Mouse (Mus musculus) heart, postnatal 36 days (tissue): ENCODE measurements around the gene Tsc22d1. TPM values are rescaled to one million over a fixed set of nuclear protein-coding genes. Genes with fewer than 3 reads are reported as not detected.

ENCODE experiments used
- DNase-seq, 2 experiments: peaks; one replicate each; pipeline ENCODE4 v3.0.0; 2021 to 2022
- intact Hi-C: fragments of 180-260 bp; cut with DNase I; formaldehyde crosslinking; loops from one replicate; pipeline ENCODE4 v1.15.1; 2025
- total RNA-seq, 2 experiments: library from RNA; stranded (reverse); gene quantifications; 2 replicates each; pipeline ENCODE4 v1.2.3; 2021

Tsc22d1 gene
- total RNA-seq, 2 experiments from 2014 or later, result 385 to 457 TPM

DNA sequence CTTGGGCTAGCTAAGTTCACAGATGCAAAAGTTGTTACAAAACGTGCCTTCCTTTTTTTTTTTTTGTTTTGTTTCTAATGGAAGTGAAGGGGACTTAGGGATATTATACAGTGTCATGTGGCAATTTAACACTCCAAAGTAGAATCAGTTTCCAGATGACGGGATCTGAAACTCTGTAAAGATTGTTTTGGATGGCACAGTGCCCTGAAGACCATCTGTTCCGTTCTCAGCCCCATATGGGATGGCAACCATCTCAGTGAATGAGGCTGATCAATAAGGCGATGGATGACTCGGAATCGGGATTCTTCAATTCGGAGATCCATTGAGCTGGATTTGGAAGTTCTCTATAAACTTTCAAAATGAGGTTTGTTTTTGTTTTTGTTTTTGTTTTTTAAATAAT lies 17.6 kb downstream of the Tsc22d1 start:
- intact Hi-C loops, result no loop called here
- DNase-seq, result no peak

GRCm38 (mm10) chr14:76432816-76433215 lies 18.1 kb downstream of the Tsc22d1 start:
- no peak for DNase-seq
- intact Hi-C loops, result no loop called here

DNA sequence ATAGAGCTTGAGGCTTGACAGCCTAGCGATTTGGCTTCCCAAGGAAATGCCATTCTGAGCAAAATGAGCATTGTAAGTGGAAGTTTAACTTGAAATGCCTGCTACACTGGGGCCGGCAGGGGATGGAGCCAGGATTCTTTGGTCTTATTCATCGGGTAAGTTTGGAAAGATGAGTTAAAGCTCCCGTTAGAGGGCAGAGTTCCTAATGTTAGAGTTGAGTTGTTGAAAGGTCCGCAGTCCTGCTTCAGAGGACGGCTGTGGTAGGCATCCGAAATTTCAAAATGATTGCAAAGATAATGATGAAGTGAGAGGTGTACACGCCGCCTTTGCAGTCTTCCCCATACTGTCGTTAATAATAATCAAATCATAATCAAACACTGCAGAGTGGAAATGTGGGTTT lies 27.4 kb downstream of the Tsc22d1 start:
- intact Hi-C loops, result no loop called here
- no peak for DNase-seq

GRCm38 (mm10) chr14:76448987-76449386 lies 34.2 kb downstream of the Tsc22d1 start:
- intact Hi-C loops, result no loop called here
- peak; percentile 19 to 22 for DNase-seq

DNA sequence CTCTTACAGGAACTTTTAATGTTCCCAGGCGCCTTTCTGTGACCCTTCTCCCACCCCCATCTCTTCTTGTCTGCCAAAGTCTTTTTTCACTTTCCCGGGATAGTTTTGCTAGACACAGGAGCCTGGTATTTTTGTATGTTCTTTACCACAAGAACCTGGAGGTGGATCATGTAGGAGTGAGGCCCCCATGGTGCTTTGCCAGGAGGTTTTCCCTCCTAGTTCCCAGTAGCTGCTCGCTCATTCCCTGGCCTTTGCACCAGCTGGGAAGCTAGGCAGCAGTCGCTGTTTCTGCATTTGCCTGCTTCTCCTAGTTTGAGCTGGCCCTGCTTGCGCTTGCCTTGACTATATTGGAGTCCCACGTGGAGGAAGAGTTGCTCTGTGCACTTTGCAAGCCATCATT lies 36.2 kb downstream of the Tsc22d1 start:
- DNase-seq, result no peak
- intact Hi-C loops, result loop anchor here (5.0 kb wide), 1 partner anchor 34 kb away; no protein-coding TSS in a partner anchor

DNA sequence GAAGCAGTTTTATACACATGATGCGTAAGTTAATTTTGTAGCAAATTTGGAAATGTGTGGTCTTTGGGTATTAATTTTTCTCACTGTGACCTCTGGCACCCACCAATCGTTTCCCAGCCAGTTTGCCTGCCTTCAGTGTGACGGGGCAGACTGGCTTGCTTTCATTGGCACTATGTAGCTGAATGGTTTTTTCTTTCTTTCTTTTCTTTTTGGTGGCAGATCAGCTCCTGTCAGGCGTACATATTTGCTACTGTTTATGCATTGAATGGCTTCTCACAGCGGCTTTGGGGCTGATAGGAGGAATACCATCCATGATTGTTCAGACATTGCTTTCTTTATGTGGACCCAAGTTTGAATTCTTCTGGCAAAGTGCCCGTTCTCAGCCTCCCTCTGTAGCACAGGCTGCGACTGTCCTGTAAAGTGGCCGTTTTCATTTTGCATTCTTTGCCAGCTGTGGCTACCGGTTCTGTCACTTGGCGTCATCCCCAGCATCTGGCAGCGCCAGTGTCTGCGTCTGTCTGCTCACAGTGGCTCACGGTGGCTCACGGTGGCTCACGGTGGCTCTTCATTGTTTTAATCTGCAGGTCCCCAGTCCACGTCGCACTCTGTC lies 38.1 kb downstream of the Tsc22d1 start:
- no peak for DNase-seq
- intact Hi-C loops, result loop anchor here (5.0 kb wide), 1 partner anchor 36 kb away; no protein-coding TSS in a partner anchor

- intact Hi-C loops, result loop anchor here (5.0 kb wide), 1 partner anchor 37 kb away; no protein-coding TSS in a partner anchor
Observed at GRCm38 (mm10) chr14:76454673-76455072, 39.9 kb downstream of the Tsc22d1 start.

DNA sequence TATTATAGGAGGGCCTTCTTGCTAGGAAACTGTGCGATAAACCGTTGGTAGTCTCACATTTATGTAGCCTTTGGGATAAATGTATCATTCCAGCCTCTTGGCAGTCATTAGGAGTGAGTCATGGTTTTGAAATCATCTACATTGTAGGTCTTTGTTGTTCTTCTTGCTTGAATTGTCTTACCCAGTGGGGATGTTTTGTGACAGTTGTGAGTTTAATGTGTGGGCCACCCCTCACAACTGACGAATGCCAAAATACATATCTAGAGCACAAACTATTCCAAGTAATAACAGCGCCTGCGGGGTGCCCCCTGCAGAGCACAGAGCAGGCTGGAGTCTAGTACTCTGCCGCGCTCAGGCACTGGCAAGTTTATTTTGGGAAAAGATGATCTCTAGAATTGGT lies 40.4 kb downstream of the Tsc22d1 start:
- no peak for DNase-seq
- intact Hi-C loops, result no loop called here

More at GRCm38 (mm10) chr14:76454673-76455072, 39.9 kb downstream of the Tsc22d1 start:
- no peak for DNase-seq

GRCm38 (mm10) chr14:76457696-76458095 lies 42.9 kb downstream of the Tsc22d1 start:
- DNase-seq, result no peak
- intact Hi-C loops, result no loop called here

GRCm38 (mm10) chr14:76460181-76460580 lies 45.4 kb downstream of the Tsc22d1 start:
- no peak for DNase-seq
- intact Hi-C loops, result no loop called here

DNA sequence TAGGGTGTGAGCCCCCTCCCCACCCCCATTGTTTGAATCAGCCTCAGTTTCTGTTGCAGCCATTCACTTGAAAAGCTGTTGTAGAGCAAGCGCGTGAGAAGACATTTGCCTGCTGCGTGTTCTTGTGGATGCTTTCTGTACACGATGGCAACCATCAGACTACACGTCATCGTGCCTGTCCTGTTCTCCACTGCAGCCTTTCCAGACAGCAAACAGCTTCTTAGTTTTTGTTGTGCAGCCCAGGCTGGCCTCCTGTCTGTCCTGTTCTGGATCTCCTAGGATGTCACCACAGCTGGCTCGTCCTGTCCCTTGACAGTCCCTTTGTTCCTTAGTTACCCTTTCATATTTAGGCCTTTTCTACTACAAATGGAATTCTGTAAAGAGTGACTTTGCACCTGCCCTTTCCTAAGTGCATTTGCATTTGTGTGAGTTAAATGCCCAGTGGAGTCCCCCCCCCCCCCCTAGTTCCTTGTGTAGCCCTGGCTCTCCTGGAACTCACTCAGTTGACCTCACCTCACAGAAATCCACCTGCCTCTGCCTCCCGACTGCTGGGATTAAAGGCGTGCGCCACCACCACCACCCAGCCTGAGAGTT lies 46.5 kb downstream of the Tsc22d1 start:
- intact Hi-C loops, result no loop called here

DNA sequence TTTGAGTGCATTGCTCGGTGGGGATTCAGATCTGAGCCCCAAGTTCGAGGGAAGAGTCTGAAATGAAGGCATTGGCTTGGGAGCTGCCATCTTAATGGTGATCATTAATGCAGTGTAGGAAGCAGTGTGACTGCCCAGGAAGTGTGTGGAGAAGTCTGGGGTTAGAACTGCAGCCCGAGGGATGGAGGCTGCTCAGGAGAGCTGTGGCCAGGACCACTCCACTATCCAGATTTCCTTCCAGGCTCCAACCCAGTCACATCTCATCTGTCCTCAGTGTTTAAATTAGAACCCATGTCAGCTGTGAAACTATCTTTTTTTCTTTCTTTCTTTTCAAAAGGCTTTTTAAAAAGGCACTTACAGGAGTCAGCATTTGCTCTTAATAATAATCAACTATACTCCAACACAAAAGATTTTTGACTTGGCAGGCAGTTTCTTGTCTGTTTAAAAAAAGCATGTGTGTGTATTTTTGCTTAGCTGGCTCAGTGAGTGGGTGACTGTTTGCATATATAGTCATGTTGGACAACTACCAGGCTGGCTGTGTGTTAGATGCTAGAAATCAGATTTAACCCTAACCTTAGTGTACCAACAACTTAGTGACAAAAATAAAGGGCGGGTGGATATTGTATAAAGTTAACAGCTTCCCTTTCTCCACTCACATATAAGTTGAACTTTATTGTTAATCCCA lies 48.8 kb downstream of the Tsc22d1 start:
- no peak for DNase-seq
- intact Hi-C loops, result no loop called here

More for the DNA sequence above, 46.5 kb downstream of the Tsc22d1 start:
- no peak for DNase-seq

- intact Hi-C loops, result no loop called here
- DNase-seq, result no peak
Observed at GRCm38 (mm10) chr14:76464967-76465366, 50.2 kb downstream of the Tsc22d1 start.

DNA sequence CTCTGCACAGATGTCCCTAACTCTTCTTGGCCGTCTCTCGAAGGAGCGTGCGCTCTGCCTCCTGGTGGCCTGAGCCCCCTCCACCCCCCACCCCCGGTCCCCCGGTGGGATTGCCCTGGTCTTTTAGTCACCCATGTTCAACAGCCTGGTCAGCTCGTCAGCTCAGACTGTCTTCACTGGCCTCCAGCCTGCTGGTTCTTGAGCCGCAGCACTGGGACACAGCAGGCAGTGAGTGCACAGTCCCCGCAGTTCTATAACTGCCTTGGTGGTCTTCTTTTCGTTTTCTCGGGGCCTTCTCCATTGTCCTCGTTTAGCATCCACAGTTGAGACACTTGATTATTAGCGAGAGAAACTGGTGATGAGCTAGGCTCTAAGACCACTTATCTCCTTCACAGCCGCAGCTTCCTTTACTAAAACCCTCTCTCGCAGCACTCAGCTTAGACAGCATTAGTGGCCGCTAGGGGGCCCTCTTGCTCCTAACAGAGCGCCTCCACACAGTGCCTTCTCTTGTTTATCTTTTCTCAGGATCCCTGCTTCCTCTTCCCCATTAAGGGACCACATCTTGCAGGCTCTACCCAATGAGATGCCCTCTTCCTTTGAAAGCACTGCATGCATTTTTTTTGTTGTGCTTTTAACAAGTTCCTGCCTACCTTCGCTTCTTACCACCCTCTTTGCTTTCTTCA lies 52.0 kb downstream of the Tsc22d1 start:
- peak; percentile 65 to 82 for DNase-seq
- intact Hi-C loops, result no loop called here

- intact Hi-C loops, result no loop called here
- DNase-seq, result no peak
Observed at GRCm38 (mm10) chr14:76467932-76468331, 53.2 kb downstream of the Tsc22d1 start.

DNA sequence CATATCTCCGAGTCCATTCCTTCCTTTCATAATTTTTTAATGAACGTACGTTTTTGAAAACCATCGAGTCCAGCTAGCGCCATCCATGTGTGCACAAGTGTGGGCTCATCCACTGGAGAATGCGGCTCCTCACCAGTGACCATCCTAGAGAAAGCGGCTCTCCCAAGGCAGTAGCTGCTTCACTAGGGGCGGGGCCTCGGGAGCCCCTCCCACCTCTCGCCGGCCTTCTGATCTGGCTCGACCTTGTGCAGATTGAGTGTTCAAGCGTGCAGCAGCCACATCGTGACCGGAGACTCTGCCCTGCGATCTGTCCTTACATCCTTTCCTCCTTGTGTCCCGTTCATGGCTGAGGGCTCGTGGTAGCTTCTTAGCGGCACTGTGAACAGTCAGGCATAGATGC lies 56.5 kb downstream of the Tsc22d1 start:
- intact Hi-C loops, result loop anchor here (10.0 kb wide), 2 partner anchors 456 to 596 kb away; partner anchors contain the start of gene Gtf2f2
- DNase-seq, result no peak

DNA sequence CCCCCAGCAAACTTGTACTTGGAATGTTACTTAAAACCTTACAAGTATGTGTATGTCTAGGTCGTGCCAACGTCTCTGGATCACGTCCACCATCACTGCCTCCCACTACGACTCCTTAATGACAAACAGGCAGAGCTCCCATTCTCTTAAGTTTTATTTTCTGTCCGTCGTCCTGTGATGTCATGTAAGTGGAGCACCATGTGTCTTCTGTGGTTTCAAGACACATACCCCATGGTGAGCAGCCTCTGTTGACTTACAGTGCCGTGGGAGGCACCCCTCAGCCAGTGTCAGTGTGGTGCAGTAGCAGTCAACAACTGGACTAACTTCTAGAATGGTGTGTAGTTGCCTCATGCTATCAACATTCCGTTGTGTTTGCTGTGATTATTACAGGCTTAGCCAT lies 57.7 kb downstream of the Tsc22d1 start:
- no peak for DNase-seq
- intact Hi-C loops, result loop anchor here (2.0 to 10.0 kb wide), 4 partner anchors 58 to 598 kb away; partner anchors contain the start of genes Gtf2f2 and Tsc22d1

DNA sequence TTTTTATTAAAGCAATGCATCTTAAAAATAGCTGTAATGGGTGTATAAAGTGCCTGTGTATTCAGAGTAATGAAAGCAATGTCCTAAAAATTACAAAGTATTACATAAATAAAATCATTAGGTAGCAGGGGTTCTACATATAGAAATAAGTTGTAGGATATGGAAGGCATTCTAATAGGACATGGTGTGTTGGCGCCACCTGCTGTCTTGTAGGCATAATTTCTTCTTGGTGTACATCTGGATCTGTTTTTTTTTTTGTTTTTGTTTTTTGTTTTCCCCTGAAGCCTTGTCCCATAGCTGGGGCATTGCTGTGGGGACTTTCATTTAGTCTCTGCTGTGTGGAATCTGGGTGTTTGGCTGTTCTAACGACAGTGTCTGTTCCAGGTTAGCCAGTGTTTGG lies 58.6 kb downstream of the Tsc22d1 start:
- intact Hi-C loops, result loop anchor here (1.0 to 10.0 kb wide), 6 partner anchors 59 to 599 kb away; partner anchors contain the start of genes Gtf2f2 and Tsc22d1

GRCm38 (mm10) chr14:76474165-76474564 lies 59.4 kb downstream of the Tsc22d1 start:
- DNase-seq, result no peak

More for the DNA sequence above, 58.6 kb downstream of the Tsc22d1 start:
- peak; percentile 57 to 62 for DNase-seq

GRCm38 (mm10) chr14:76476770-76477169 lies 62.0 kb downstream of the Tsc22d1 start:
- intact Hi-C loops, result loop anchor here (10.0 kb wide), 2 partner anchors 462 to 602 kb away; partner anchors contain the start of gene Gtf2f2
- no peak for DNase-seq

More at GRCm38 (mm10) chr14:76474165-76474564, 59.4 kb downstream of the Tsc22d1 start:
- intact Hi-C loops, result loop anchor here (10.0 kb wide), 2 partner anchors 459 to 599 kb away; partner anchors contain the start of gene Gtf2f2
